Mouse (Mus musculus): Measurements from ENCODE around the gene Rflnb.

DNA sequence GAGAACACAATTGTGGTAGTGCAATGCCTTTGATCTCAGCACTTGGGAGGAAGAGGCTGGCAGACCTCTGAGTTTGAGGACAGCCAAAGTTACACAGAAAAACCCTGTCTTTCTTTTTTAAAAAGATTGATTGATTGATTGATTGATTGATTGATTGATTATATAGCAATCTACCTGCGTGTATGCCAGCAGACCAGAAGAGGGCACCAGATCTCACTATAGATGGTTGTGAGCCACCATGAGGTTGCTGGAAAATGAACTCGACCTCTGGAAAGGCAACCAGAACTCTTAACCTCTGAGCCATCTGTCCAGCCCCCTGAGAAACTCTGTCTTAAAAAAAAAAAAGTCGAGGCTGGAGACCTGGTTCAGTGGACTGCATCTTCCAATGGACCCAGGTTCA, 57.0 kb downstream of the Rflnb start:
- peak; percentile 31 for TF ChIP-seq CTCF (IDR thresholded peaks at IDR 0.05)
- no peak for TF ChIP-seq EP300 (IDR thresholded peaks at IDR 0.05)

Measured in lung, postnatal 0 days (tissue).